Mouse (Mus musculus) small intestine, adult 2 months (tissue): ENCODE measurements around the gene Atad2b.

ENCODE experiments used
- CTCF ChIP-seq: fragments of 200-500 bp; IDR thresholded peaks from 2 replicates; pipeline ENCODE4 v1.5.1; 2012; ENCODE audit warnings: low read depth, mild to moderate bottlenecking, control low read depth, inconsistent platforms, low read length, moderate library complexity, mixed read lengths; ENCODE audit not compliant: insufficient replicate concordance, insufficient read length; ENCODE audit errors: extremely low read depth
- POLR2A ChIP-seq: fragments of 200-500 bp; IDR thresholded peaks from 2 replicates; pipeline ENCODE4 v1.6.1; 2012; ENCODE audit warnings: low read depth, mild to moderate bottlenecking, control low read depth, inconsistent platforms, low read length, moderate library complexity

DNA sequence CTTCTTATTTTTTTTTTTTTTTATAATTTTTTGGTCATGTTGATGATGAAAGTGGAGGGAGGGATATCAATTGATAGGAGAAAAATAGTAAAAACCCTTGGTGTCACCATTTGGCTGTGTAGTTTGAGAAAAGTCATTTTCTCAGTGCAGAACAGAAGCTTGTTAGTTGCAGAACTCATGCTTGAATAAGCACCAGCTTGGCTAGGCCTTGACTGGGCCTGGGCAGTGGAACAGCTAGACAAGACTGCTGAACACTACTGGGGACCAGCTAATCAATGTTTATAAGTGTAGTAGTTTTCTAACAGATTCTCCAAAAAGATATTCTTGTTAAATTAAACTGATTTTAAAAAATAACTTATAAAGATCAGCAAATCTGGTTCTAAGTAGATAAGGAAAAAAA is 79.8 kb downstream of the Atad2b start:
- TF ChIP-seq POLR2A: no peak
- TF ChIP-seq CTCF: no peak
